Mouse (Mus musculus): ENCODE results near the gene Nab2.
A peak's percentile ranks its signal among the peaks of the same experiment; 100 is the strongest.

Gene Nab2

DNA sequence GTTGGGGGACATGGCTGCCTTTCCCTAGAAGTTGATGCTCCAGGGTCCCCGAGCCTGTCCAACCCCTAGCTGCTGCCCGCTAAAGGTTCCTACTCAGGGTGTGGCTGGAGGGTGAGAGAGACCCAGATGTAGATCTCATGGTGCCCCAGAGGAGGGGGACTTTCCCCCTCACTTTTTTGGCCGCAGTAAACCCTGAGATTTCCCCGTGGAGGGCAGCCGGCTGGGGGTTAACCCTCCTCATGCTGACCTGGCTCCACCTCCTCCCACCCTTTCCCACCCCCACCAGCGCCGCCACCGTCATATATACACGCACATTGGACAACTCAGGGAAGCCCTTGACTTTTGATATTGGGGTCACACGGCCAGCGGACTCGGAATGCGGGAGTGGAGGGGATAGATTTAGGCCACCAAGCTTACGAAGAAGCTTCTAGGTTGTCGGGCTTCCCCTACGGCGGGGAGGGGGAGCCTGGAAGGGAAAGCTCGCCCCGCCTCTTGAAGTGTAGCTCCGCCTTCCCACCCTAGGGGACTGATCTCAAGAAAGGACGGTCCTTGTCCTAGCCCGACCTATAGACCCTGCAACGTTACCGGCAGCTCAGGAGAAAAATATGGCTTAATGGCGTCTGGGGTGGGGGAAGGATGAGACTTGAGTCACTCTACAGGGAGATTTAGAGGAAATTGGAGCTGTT, 24.7 kb downstream of the Nab2 start:
- DNase-seq (ENCODE audit: low spot score): peak; percentile 53

DNA sequence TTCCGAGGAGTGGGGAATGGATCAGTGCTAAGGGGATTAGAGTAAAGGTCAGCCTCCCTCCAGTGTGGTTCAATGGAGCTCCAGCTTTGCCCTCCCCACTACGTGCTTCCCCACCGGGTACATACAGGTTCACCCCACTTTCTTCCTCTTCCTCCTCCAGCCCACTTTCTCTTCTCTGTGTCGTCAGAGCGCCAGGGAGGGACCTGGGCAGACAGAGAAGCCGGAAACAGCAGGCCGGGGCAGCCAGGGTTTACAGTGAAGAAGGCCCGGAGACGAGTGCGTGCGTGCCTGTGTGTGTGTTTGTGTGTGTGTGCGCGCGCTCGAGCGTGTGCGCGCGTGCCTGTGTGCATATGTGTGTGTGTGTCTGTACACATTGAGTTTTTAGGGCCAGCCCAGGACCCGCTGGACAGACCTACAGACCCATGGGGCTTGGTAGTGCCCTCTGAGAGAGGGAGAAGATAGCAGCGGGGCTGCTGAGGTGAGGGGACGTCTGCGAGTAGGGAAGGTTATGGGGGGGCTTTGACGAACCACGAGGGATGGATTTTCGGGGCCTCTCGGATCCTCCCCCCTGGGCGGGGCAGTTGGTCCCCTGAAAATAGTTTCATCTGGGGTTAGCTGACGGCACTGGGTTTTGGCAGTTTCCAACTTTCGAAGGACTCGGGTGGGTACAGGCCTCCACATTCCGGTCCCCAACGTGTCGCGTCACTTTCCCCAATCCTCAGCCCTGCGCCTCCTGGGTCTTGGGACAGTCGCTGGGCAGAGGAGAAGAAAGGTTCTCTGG, 25.4 kb downstream of the Nab2 start, which contains the start of gene Stat6:
Gene Stat6 (plus strand): TSS at position 215 of the 781 bp plus-strand sequence.
- DNase-seq (ENCODE audit: low spot score): peak; percentile 50

DNA sequence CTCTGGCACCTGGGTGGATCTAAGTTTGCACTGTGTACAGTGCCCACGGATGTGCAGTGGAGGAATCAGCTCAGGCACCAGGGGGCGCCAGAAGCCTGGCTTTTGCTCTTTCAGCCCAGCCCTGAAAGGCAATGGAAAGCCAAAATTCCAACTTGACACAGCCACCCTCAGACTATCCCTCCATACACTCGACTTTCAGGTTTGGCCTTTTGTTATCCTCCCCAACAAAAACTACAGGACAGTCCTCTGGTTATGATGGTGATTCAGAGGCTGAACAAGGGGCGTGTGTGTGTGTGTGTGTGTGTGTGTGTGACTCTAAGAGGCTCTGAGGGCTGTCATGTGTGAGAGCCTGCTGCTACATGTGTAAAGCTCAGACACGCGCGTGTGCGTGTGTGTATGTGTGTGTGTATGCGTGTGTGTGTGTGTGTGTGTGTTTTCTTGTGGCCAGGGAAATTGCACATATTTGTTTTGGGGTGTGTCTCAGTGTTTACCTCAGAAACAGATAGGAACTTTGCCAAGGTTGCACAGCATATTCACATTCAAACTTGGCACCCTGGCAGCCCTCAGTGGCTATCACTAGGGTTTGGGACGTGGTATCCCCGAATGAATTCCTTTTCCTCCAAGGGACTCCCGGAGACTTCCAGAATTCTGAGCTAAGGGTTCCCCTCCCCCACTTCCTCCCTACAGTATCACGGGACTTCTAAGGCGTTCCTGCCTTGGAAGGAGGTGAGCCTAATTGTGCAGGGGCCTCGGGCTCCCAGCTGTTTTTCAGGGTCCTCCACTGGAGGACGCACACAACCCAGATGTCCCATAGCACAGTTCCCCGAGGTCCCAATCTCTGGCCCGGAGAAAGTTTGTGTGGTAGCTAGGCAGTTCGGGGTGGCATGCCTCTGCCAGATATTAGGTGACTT, 26.3 kb downstream of the Nab2 start:
- peak; percentile 76 for DNase-seq (ENCODE audit: low spot score)

DNA sequence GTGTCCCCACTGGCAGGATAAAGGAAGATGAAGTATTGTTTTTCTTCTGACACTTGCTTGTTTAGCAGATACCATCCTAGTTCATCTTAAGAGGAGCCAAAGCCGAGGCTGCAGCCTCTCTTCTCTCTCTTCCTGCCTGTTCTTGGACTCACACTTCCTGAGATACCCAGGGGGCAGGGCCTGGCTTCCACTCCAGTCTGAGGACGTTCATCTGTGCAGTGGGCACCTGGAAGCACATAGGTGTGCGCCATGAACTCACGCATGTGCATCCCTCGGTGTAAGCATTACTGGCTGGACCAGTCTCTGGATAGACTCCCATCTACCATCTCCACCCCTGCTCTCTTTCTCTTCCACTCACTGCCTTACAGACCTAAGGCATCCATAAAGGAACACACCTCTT, 27.9 kb downstream of the Nab2 start:
- no peak for DNase-seq (ENCODE audit: low spot score)

DNA sequence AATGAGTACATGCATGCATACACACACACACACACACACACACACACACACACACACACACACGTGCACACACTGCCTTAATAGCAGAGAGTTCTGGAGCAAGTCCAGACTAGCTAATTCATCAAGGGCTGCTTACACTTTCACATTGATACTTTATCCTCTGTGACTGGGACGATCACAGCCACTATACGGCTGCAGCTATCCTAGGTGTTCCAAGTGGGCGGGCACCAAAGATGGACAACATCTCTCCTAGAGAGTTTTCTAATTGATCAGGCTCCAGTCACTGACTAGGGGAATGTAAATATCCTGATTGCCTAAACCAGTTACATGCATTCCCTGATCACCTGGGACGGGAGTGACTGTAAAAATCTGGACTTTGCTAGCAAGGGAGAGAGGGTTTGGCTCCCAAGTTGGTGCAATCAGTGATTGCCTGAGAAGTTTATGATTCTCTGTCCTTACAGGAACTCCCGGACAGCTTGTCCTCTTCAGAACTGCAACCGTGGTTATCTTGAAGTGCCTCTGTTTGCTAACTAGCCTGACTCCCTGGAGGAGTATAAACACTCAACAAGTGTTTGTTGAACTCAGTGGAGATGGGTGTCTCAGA, 35.6 kb downstream of the Nab2 start:
- DNase-seq (ENCODE audit: low spot score): no peak

DNA sequence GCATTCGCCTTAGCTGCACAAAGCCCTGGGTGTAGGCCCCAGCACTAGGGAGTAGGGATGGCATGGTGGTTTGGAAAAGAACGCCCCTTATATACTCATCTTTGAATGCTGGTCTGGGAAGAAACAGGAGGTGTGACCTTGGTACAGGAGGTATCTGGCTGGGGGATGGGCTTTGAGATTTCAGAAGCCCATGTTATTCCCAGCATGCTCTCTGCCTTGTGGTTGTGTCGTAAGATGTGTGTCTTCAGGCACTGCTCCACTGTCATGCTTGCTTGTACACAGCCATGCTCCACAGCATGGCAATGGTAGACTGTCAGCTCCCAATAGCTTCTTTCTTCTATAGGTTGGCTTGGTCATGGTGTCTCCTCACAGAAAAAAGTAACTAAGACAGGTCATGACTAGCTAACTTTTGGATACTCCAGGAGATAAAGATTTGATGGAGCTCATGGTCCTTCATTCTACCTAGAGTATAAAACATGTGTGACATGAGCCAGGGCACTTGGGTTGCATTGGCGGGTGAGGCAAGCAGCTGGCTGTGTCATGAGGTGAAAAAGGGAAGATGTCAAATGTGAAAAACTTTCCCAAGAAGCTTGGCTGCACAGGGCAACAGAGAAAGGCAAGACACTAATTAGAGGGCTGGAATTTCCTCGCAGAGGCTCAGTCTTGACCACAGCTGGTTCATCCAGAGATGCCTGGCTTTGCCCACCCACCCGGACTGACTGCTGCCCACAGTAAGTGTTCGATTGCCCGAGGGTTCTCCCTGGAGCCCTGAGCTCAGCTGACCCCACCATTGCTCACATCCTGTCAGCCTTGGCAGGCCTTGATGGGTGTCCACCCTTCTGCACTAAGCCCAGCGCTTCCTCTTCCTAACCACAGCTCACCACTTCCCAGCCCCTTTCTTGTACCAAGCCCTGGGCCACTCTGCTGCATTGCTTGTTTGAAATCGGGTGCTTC, 36.8 kb downstream of the Nab2 start:
- DNase-seq (ENCODE audit: low spot score): no peak

DNA sequence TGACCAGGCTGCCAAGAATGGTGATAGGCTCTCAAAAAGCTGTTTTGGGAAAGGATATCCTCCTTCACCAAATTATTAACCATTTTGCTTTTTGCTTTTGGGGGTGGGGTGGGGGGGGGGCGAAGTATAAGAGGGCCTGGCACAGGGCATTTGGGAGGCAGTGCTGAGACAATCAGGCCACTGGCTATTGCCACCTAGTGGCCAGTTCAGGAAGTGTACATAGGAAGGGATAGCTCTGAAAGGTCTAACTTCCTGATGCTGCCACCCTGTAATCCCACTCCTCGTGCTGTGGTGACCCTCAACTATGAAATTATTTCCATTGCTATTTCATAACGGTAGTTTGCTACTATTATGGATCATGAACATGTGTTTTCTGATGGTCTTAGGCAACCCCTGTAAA, 41.9 kb downstream of the Nab2 start:
- no peak for DNase-seq (ENCODE audit: low spot score)

DNA sequence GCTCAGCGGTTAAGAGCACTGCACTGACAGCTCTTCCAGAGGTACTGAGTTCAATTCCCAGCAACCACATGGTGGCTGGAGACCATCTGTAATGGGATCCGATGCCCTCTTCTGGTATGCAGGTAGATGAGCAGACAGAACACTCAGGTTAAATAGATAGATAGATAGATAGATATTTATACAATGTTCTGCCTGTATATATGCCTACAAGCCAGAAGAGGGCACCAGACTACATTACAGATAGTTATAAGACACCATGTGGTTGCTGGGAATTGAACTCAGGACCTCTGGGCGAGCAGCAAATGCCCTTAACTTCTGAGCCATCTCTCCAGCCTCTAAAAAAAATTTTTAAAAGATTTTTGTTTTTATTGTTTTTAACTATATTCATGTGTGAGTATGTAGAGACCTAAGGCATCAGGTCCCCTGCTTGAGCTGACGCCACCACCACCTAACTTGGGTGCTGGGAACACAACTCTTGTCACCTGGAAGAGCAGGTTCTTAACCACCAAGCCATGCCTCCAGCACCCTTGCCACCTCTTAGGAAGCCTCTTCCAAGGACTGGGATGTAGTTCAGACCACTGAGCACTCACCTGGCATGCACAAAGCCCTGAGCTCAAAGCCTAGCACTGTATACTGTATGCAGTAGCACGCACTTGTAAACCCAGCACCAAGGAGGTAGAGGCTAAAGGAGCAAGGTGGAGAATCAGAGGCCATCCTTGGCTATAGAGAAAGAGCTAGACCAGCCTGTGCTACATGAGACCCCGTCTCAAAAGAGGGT, 44.7 kb downstream of the Nab2 start:
- DNase-seq (ENCODE audit: low spot score): no peak

DNA sequence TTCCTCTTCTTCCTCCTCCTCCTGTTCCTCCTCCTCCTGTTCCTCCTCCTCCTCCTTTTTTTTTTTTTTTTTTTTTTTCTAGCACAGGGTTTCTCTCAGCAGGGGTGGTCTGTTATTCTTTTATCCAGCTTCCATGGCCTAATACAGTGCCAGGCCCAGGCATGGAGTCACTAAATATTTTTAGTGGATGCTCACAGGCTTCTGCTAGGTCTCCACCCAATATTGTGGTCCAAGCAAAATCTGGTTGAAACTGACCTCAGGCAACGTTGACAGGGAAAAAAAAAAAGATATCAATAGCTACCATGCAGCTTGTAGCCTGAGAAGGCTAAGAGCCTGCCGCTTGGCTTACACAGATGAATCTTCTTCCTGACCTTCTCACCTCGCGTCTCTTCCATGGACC, 45.7 kb downstream of the Nab2 start:
- DNase-seq (ENCODE audit: low spot score): no peak

DNA sequence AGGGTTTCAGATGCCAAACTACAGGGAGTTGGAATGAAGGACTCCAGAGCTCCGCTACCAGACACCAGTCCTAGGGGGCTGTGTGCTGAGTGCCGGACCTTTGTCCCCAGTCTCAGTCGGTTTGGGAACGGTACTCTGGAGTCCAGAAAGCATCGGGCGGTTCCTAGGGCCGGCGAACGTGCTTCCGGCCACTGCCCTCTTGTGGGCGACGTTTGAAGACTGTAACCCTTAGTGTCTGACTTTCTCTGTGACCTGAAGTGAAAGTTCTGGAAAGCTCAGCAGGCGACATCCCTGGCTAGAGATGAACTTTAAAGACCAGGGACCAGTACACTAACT, 46.3 kb downstream of the Nab2 start:
- peak; percentile 64 for DNase-seq (ENCODE audit: low spot score)

DNA sequence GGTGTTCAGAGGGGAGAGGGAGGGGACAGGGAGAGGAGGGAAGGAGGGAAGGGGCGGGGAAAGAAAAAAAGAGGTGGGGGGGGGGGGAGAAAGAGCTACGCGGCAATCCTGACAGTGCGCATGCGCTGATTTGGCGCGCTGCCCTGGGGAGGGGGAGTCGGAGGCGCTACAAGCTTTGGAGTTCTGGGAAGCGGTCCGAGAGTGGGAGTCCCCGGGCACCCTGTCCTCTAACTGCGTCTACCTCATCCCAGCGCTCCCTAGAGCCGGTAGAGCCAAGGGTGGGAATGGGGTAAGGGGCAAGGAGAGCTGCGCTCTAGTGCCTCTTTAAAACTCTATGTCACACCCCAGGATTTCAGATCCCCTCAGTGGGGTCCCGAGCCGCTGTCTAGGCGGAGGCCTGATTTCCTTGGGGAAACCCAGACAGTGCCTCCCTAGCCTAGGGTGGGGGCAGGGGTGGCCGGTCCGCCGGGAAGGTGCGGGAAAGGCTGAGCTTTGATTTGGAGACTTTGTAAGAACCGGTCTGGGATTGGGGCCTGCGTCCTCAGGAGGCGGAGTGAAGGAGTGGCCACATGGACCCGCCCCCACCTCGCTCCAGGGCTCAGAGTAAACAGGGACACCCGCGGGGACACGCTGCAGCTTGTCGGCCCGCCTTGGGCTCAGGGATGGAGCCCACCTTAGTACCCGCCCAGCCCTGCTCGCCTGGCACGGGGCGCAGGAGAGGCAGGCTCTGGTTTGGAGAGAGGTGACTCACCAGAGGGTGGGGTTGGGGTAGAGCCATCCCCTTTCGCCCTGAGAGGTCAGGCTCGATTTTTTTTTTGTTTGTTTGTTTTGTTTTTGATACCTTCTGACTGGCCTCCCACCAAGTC, 46.9 kb downstream of the Nab2 start:
- DNase-seq (ENCODE audit: low spot score): peak; percentile 88

DNA sequence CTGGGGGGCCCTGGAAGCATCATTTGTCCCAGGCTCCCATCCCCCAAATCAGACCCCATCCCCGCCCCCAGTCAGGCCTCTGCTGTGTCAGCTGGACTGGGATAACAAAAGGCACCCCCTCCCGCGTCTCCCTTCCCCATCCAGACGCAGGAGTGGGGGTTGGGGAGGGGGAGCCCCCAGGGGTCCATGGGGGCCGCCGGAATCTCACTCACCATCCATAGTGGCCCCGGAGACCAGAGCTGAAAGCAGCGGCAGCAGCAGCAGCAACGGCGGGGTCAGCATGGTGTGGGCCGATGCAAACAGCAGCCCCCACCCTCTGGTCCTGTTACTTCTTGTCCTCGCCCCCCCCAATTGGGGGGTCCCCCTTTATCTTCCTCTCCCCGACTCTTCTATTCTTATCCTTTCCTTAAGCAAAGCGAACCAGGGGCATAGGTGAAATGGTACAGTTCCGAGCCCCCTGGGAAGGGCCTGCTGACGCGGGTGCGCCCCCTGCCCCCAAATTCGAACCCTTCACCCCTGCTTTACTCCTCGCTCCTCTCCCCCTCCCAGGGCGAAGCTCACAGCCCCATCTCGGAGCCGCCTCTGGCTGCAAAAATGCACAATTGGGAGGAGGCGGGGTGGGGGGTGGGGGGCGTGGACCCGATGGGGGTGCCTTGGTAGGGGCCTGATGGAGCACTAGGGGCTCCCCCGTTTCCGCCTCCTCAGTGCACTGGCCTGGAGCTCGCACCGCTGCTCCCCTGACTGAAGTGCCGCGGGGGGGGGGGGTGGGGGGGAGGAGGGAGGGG, 47.8 kb downstream of the Nab2 start, which contains the start of gene Lrp1:
Gene Lrp1 (minus strand): TSS at position 743 of the 785 bp plus-strand sequence.
- DNase-seq (ENCODE audit: low spot score): no peak

DNA sequence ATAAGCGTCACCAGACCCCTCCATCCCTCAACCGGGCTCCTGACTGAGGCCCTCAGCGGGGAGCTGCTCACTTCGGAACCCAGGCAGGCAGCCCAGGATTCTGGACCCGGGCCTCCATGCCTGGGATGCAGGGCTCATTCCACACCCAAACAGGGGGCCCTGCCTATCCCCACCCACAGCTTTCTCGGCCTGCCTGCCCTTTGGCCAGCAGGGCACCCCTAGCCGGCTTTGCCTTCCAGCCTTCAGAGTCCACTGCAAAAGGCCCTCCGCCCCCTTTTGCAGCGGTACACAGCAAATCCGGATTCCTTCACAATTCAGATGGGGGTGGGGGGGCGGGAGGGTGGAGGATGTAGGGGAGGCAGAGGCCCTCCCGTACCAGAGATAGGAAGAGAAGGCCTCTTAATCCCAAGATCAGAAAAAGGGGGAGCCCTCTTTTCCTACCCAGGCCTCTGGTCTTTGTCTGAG, 48.4 kb downstream of the Nab2 start:
- no peak for DNase-seq (ENCODE audit: low spot score)

DNA sequence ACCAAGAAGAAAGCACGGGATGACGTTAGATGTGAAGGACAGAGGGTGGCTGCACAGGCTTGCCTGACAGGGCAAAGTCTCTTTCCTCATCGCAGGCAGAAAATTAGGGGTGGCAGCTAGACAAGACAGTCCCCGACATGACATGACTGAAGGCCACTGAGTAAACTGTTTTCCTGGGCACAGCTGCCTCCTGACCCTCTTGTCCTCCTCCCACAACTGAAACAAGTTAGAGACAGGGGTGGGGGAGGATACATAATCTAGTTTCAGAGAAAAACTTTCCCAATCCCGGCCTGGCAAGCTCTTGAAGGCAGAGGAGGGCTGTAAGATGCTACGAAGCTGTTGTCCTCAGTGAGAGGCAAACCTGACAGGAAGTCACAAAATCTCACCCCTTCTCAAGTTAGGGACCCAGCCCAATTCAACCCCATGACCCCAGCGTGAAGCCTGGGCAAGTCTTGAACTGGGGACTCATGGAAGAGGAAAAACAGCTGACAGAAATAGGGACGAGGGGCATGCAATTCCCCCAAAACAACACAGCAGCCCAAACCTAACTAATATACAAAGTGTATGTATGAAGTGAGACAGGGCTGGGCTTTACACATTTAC, 49.1 kb downstream of the Nab2 start:
- no peak for DNase-seq (ENCODE audit: low spot score)

DNA sequence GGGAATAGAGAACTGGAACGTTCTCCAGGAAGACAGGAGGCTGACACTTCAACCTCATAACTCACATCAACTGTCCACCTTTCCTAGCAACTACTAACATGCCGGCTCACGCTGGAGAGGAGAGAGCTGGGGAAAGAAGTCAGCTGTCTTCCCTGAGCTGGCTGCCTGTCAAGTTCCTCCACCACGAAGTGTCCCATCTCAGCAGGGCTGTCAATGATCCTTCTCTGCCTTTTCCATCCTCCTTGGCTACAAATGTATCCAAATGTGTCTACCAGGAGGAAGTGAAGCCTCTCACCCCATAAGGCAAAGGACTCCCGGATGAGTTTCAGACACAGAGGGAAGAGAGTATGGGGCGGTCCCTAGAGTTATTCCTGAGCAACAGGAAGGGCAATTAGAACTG, 50.2 kb downstream of the Nab2 start:
- DNase-seq (ENCODE audit: low spot score): peak; percentile 73

DNA sequence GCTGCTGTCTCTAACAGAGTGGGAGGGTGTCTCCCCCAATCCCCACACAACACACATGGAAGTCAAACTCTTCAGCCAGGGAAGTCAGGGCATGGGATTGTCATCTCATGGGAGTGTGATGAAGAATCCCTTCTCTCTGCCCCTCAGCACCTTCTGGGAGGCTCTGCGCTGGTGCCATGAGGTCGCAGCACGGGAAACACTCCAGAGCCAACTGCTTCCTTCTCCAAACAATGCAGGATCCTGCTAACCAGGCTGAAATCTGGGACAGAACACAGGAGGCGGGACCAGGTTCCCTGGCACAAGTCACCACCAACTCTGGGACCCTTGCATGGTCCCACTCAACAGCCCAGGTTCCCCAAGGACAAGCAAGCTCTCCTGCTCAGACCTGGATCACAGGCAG, 51.1 kb downstream of the Nab2 start:
- no peak for DNase-seq (ENCODE audit: low spot score)

DNA sequence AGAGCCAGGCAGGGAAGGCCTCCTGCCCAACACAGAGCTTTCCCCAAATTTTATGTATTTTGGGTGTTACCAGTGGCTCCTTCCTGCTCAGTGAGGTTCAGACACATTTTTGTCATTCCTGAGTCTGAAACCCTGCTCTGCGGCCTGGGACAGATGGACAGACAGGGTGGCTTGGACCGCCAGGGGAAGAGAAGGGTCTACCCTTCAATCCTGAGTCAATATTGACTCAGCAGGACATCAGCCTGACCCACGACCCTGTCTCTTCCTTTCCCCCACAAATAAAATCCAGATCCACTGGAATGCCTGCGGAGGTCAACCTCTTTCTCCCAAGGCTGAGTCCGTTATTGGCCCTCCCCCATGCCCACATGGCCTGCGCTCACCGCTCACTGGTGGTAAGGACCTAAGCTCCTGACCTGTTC, 52.1 kb downstream of the Nab2 start:
- DNase-seq (ENCODE audit: low spot score): no peak

DNA sequence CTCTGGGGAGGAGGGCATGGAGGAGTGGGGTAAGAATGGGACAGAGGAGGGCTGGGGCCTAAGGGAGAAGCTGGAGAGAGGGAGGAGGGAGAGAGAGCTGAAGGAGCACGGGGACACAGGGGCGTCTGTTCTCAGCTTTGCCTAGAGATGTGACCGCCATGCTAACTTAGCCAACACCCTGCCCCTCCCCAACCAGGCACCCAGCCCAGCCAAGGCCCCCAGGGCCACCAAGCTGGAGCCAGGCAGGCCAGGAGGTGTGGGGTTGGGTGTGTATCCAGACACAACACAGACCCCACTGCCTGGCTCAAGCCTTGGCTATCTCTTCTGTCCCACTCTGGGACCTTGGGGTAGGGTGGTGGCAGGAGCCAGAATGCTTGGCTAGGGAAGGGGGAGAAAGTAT, 52.8 kb downstream of the Nab2 start:
- no peak for DNase-seq (ENCODE audit: low spot score)

Measured in testis, postnatal 14 days (tissue).